Mouse (Mus musculus): Measurements from ENCODE around the gene Ier5l. TPM values are rescaled to one million over a fixed set of nuclear protein-coding genes. Genes with fewer than 3 reads are reported as not detected.

Ier5l gene
- polyA plus RNA-seq, 1 experiment from 2014 or later, result 2.4 TPM

GRCm38 (mm10) chr2:30440701-30441517 lies 33.1 kb downstream of the Ier5l start:
- Histone ChIP-seq H3K36me3 (ENCODE audit: inconsistent target) (peaks cover 31% of the 10 kb centered on the region; the same call in 1 of the 2 replicates), H3K27ac (peak overlapping the region; percentile 100), H3K4me3 (ENCODE audit: inconsistent target) (peak overlapping the region; percentile 25; the same call in 1 of the 2 replicates), H3K79me2 (ENCODE audit: inconsistent target) (peaks cover 18% of the 10 kb centered on the region; the same call in 1 of the 2 replicates)
- 12% methylated on average over 8 of the region's 12 CpGs for WGBS (ENCODE audit: missing documents)

- Histone ChIP-seq H3K27ac (peak overlapping the region; percentile 100), H3K36me3 (ENCODE audit: inconsistent target) (peaks cover 27% of the 10 kb centered on the region; the same call in 1 of the 2 replicates), H3K79me2 (ENCODE audit: inconsistent target) (peaks cover 18% of the 10 kb centered on the region; the same call in 1 of the 2 replicates), H3K4me3 (ENCODE audit: inconsistent target) (no peak overlapping the region)
- 91% methylated on average over 3 of the region's 3 CpGs for WGBS (ENCODE audit: missing documents)
These were observed 33.8 kb downstream of the Ier5l start for GRCm38 (mm10) chr2:30440211-30440700.

- peak overlapping the region; percentile 100 for H3K27ac ChIP-seq
- H3K36me3 ChIP-seq (ENCODE audit: inconsistent target), result peaks cover 24% of the 10 kb centered on the region; the same call in 1 of the 2 replicates
- H3K4me3 ChIP-seq (ENCODE audit: inconsistent target), result no peak overlapping the region
- 95% methylated on average over 6 of the region's 6 CpGs for WGBS (ENCODE audit: missing documents)
- peaks cover 18% of the 10 kb centered on the region; the same call in 1 of the 2 replicates for H3K79me2 ChIP-seq (ENCODE audit: inconsistent target)
These were observed 34.4 kb downstream of the Ier5l start for GRCm38 (mm10) chr2:30439631-30440030.

- 94% methylated on average over 4 of the region's 4 CpGs for WGBS (ENCODE audit: missing documents)
- peaks cover 35% of the 10 kb centered on the region; the same call in 1 of the 2 replicates for H3K36me3 ChIP-seq (ENCODE audit: inconsistent target)
These were observed 36.2 kb downstream of the Ier5l start for GRCm38 (mm10) chr2:30437791-30438190.

GRCm38 (mm10) chr2:30436809-30437208 lies 37.2 kb downstream of the Ier5l start:
- peaks cover 44% of the 10 kb centered on the region; the same call in 1 of the 2 replicates for H3K36me3 ChIP-seq (ENCODE audit: inconsistent target)
- H3K4me3 ChIP-seq (ENCODE audit: inconsistent target), result no peak overlapping the region
- WGBS (ENCODE audit: missing documents), result 89% methylated on average over 4 of the region's 4 CpGs
- H3K79me2 ChIP-seq (ENCODE audit: inconsistent target), result no peaks in the 10 kb centered on the region
- no peak overlapping the region for H3K27ac ChIP-seq

More at GRCm38 (mm10) chr2:30437791-30438190, 36.2 kb downstream of the Ier5l start:
- no peak overlapping the region for H3K4me3 ChIP-seq (ENCODE audit: inconsistent target)
- H3K27ac ChIP-seq, result no peak overlapping the region
- H3K79me2 ChIP-seq (ENCODE audit: inconsistent target), result peaks cover 4% of the 10 kb centered on the region; the same call in 1 of the 2 replicates

GRCm38 (mm10) chr2:30436156-30436545 lies 37.9 kb downstream of the Ier5l start:
- Histone ChIP-seq H3K36me3 (ENCODE audit: inconsistent target) (peaks cover 51% of the 10 kb centered on the region; the same call in 1 of the 2 replicates), H3K79me2 (ENCODE audit: inconsistent target) (no peaks in the 10 kb centered on the region), H3K4me3 (ENCODE audit: inconsistent target) (no peak overlapping the region), H3K27ac (no peak overlapping the region)
- WGBS (ENCODE audit: missing documents), result 88% methylated on average over 5 of the region's 5 CpGs

- Histone ChIP-seq H3K79me2 (ENCODE audit: inconsistent target) (no peaks in the 10 kb centered on the region), H3K27ac (no peak overlapping the region), H3K36me3 (ENCODE audit: inconsistent target) (peaks cover 57% of the 10 kb centered on the region; the same call in 1 of the 2 replicates), H3K4me3 (ENCODE audit: inconsistent target) (no peak overlapping the region)
- WGBS (ENCODE audit: missing documents), result 61% methylated on average over 5 of the region's 5 CpGs
These were observed 38.5 kb downstream of the Ier5l start for GRCm38 (mm10) chr2:30435326-30436155.

- Histone ChIP-seq H3K4me3 (ENCODE audit: inconsistent target) (no peak overlapping the region), H3K36me3 (ENCODE audit: inconsistent target) (peaks cover 78% of the 10 kb centered on the region), H3K79me2 (ENCODE audit: inconsistent target) (peaks cover 29% of the 10 kb centered on the region), H3K27ac (no peak overlapping the region)
These were observed 44.9 kb downstream of the Ier5l start for GRCm38 (mm10) chr2:30429156-30429555.

Other genes with a start within 250 kb of the Ier5l start
- 11.0 to 16.9 TPM (median 11.0 TPM) in 3 replicates for gene Lrrc8a, start 236.5 kb downstream of the Ier5l start, polyA plus RNA-seq (2018)
- 0.17 to 0.26 TPM (median 0.21 TPM) in 3 replicates for gene Gm28035, start 233.7 kb downstream of the Ier5l start, polyA plus RNA-seq (2018)
- 8.0 to 16.8 TPM (median 13.0 TPM) in 3 replicates for gene Phyhd1, start 208.0 kb downstream of the Ier5l start, polyA plus RNA-seq (2018)
- gene Gm28038, start 193.2 kb downstream of the Ier5l start, polyA plus RNA-seq (2018), result 15.9 TPM in 1 of 3 replicates, not detected in the others
- 13.1 to 21.9 TPM (median 15.9 TPM) in 3 replicates for gene Dolk, start 187.9 kb downstream of the Ier5l start, polyA plus RNA-seq (2018)
- 11.2 to 26.1 TPM (median 14.0 TPM) in 3 replicates for gene Nup188, start 187.8 kb downstream of the Ier5l start, polyA plus RNA-seq (2018)
- 24.8 to 34.0 TPM (median 33.1 TPM) in 3 replicates for gene Sh3glb2, start 114.9 kb downstream of the Ier5l start, polyA plus RNA-seq (2018)
- 2.4 to 7.5 TPM (median 4.1 TPM) in 3 replicates for gene Miga2, start 110.0 kb downstream of the Ier5l start, polyA plus RNA-seq (2018)
- gene Dolpp1, start 82.0 kb downstream of the Ier5l start, polyA plus RNA-seq (2018), result 18.7 to 21.3 TPM (median 18.7 TPM) in 3 replicates
- 37.2 to 68.4 TPM (median 59.5 TPM) in 3 replicates for gene Crat, start 58.4 kb downstream of the Ier5l start, polyA plus RNA-seq (2018)
- gene Ptpa, start 58.2 kb downstream of the Ier5l start, polyA plus RNA-seq (2018), result 54.9 to 121 TPM (median 116 TPM) in 3 replicates
- gene Cstad, start 120.8 kb upstream of the Ier5l start, polyA plus RNA-seq (2018), result 0.49 to 1.3 TPM (median 0.54 TPM) in 3 replicates